Mouse (Mus musculus) lung, adult 2 months (tissue): ENCODE results near the gene Porcn.

Experiments used
- CTCF ChIP-seq: fragments of 200-500 bp; IDR thresholded peaks from 2 replicates; pipeline ENCODE4 v1.5.1; 2011; ENCODE audit warnings: mild to moderate bottlenecking, low read length, control low read depth; ENCODE audit not compliant: insufficient read depth
- POLR2A ChIP-seq: fragments of 200-500 bp; IDR thresholded peaks from 2 replicates; pipeline ENCODE4 v1.6.1; 2011; ENCODE audit warnings: low read depth, mild to moderate bottlenecking, control low read depth, low read length, borderline replicate concordance; ENCODE audit errors: extremely low read depth

- TF ChIP-seq CTCF (no peak), POLR2A (no peak)
These were observed 899 bp upstream of the Porcn start for GRCm38 (mm10) chrX:8207224-8207623.
